Mouse (Mus musculus) midbrain, embryonic 12.5 days (tissue): ENCODE data around the gene Tbc1d8b. TPM values are rescaled to one million over a fixed set of nuclear protein-coding genes. Genes with fewer than 3 reads are reported as not detected.

Experiments used
- ATAC-seq: fragments of 200-750 bp; cut with Nextera tagmentation; 2 replicates; pipeline ENCODE4 v1.8.0; 2017; ENCODE audit warnings: low read depth, moderate TSS enrichment, moderate library complexity; ENCODE audit not compliant: low FRiP score
- H3K27ac ChIP-seq: fragments of 300-500 bp; sonication (generic); replicated peaks from 2 replicates; pipeline ENCODE4 v1.5.1; 2016; ENCODE audit warnings: mild to moderate bottlenecking
- H3K27me3 ChIP-seq: fragments of 300-500 bp; sonication (generic); 2 replicates; pipeline ENCODE4 v1.6.1; 2016; ENCODE audit warnings: mild to moderate bottlenecking
- H3K36me3 ChIP-seq: fragments of 300-500 bp; sonication (generic); 2 replicates; pipeline ENCODE4 v1.6.1; 2016
- H3K4me1 ChIP-seq: fragments of 300-500 bp; sonication (generic); 2 replicates; pipeline ENCODE4 v1.6.1; 2016
- H3K4me2 ChIP-seq: fragments of 300-500 bp; sonication (generic); replicated peaks from 2 replicates; pipeline ENCODE4 v1.6.1; 2016; ENCODE audit warnings: mild to moderate bottlenecking, moderate library complexity
- H3K4me3 ChIP-seq: fragments of 300-500 bp; sonication (generic); 2 replicates; pipeline ENCODE4 v1.5.1; 2016; ENCODE audit warnings: mild to moderate bottlenecking
- H3K9ac ChIP-seq: fragments of 300-500 bp; sonication (generic); replicated peaks from 2 replicates; pipeline ENCODE4 v1.6.1; 2016; ENCODE audit warnings: mild to moderate bottlenecking, moderate library complexity
- H3K9me3 ChIP-seq: fragments of 300-500 bp; sonication (generic); 2 replicates; pipeline ENCODE4 v1.6.1; 2016; ENCODE audit warnings: mild to moderate bottlenecking
- WGBS: fragments of 180-500 bp; shearing (Covaris S2); methylation state at CpG from one replicate; pipeline ENCODE4 v1.1.7; 2016; 5-methylcytosine and 5-hydroxymethylcytosine counted together
- polyA plus RNA-seq: library from polyadenylated mRNA; unstranded; fragments of >200 nt; fragmentation: Nextera tagmentation; extraction: Ambion mirVana; gene quantifications from 2 replicates; pipeline ENCODE4 v1.2.1, GENCODE M21; 2016

Gene Tbc1d8b
- polyA plus RNA-seq, 1 experiment from 2014 or later, result 1.6 TPM

DNA sequence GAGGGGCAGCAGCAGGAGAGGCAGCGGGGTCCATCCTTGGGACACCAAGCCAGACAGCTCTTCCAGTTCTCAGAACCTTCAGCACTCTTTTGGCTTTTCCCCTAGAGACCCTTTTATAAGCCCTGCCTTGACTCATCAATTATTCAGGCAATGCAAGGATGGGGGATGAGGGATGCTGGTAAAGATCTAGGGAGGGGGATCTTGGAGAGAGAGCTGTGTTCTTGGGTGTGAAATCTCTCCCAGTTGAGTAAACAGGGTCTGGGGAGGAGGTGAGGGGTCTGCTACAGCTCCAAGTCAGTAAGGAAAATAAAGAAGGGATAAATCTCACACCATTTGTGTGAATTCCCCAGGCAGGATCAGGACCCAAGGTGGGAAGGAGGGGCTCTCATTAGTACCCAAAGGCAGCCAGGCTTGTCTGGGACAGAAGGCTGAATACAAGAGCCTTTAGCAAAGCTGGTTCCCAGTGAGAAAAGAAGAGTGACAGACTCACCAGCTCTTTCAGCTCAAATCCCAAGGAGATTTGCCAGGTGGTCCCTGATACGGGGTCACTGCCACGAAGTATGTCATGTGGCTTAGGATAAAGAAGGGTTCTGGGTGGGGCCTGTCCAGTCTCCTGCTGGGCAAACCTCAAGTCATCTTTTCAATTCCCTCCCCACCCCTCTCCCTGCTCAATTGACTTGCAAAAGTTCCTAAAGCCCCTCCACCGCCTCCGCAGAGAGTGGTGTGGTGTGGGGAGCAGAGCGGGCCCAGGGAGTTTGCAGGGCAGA lies 97.7 kb downstream of the Tbc1d8b start, which contains the start of gene Ripply1:
Gene Ripply1 (minus strand): TSS at position 76 of the 767 bp plus-strand sequence.
- H3K27ac ChIP-seq, result no peak within 1 kb of the TSS
- H3K4me3 ChIP-seq, result no peak within 1 kb of the TSS
- peaks cover 49% of the 10 kb centered on the region for H3K27me3 ChIP-seq
- H3K4me2 ChIP-seq, result no peak within 1 kb of the TSS
- no peaks in the 10 kb centered on the region for H3K9me3 ChIP-seq
- 27% methylated on average over 6 of the region's 6 CpGs for WGBS
- H3K9ac ChIP-seq, result no peak within 1 kb of the TSS
- H3K36me3 ChIP-seq, result no peaks in the 10 kb centered on the region
- ATAC-seq, result peak; percentile 68
- H3K4me1 ChIP-seq, result peaks cover 7% of the 10 kb centered on the region; the same call in 1 of the 2 replicates

DNA sequence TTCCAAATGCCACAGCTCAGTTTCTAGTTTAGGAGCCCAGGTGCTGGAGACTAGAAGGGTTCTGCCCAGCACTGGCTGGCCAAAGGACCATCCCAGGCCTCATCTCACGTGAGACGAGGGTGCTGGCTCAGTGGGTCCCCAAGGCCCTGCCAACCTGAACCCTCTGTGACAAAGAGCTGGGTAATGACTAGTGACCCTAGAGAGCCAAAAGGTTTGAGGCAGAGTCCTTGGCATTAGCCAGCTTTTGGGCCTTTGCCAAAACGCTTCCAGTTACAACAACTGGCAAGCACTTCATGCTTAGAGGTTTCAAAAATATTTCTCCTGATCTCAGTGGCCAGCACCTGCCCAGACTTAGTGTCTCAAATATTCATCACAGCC lies 98.2 kb downstream of the Tbc1d8b start:
- Histone ChIP-seq H3K4me3 (no peak overlapping the region), H3K4me2 (no peak overlapping the region), H3K9ac (no peak overlapping the region), H3K27me3 (peaks cover 51% of the 10 kb centered on the region), H3K9me3 (no peaks in the 10 kb centered on the region), H3K4me1 (peaks cover 7% of the 10 kb centered on the region; the same call in 1 of the 2 replicates), H3K27ac (no peak overlapping the region), H3K36me3 (no peaks in the 10 kb centered on the region)
- 28% methylated on average over 3 of the region's 3 CpGs for WGBS
- peak; percentile 51 for ATAC-seq

DNA sequence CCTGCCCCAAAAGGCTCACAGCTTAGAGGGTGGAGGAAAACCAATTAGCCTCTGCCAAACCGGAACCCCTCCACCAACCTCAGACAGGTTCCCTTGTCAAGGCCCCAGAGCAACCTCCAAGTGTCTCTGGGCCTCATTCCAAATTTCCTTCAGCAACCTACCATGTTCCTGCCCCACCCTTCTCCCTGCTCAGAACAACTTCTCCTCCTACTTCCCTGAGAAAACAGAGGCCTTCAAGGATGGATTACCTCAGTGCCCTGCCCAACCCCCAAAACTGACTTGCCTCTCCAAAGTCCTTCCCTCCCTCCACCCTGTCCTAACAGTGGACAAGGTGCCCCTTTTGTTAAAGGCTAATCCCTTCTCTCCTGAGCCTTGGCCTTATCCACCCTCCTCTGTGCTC lies 101.0 kb downstream of the Tbc1d8b start:
- WGBS, result 47% methylated on average over 1 of the region's 1 CpGs

DNA sequence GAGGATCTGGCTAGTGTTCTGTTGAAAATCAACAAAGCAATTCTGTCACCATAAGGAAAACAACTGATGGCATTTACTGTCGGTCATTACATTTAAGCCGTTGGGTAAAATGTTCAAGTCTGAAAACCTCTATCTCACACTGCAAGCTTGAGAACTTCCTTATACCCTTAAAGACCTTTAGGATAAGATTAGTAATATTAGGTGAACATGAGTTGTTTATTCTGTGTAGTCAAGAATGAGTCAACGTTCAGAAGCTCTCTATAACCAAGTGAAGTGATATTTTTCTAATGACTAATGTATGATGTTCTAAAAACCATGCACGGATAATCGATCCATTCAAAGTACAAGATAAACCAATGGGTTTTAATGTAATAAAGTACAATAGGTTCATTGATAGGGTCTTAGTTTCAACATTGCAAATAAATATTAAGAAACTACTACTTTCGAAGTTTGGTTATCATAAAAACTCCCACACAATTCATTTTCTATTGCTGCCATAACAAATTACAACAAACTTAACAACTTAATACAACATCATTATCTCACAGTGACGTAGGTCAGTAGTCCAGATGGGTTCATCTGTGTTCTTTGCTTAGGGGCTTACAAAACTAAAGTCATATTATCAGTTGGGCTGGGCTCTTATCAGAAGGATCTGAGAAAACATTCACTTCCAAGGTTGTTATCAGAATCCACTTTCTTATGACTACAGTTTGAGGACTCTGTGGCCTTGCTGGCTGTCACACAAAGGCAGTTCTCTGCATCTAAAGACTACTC lies 109.5 kb downstream of the Tbc1d8b start:
- WGBS, result 89% methylated on average over 7 of the region's 7 CpGs
- peaks cover 52% of the 10 kb centered on the region for H3K27me3 ChIP-seq

More for the DNA sequence above, 101.0 kb downstream of the Tbc1d8b start:
- Histone ChIP-seq H3K9me3 (no peaks in the 10 kb centered on the region), H3K36me3 (no peaks in the 10 kb centered on the region), H3K4me1 (peaks cover 7% of the 10 kb centered on the region; the same call in 1 of the 2 replicates), H3K27me3 (peaks cover 52% of the 10 kb centered on the region), H3K4me3 (no peak overlapping the region), H3K27ac (no peak overlapping the region), H3K9ac (no peak overlapping the region), H3K4me2 (no peak overlapping the region)
- no peak for ATAC-seq

DNA sequence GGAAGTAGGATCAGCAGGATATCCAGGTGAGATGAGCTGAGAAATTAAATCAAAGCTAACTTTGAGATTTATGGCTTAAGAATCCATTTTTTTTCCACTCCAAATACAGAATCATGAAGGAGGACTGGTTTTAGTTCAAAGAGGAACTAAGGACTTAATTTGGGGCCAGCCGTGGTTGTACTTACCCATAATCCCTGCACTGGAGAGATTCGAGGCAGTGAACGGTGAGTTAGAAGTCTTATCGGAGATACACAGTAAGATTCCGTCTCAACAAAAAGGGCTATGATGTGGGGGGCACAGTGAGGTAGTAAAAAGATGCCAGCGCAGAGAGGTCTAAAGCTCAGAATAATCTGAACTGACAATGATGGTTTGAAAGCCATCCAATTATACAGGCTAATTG lies 111.2 kb downstream of the Tbc1d8b start:
- 73% methylated on average over 6 of the region's 6 CpGs for WGBS
- peaks cover 53% of the 10 kb centered on the region for H3K27me3 ChIP-seq
- H3K4me2 ChIP-seq, result no peak overlapping the region
- no peaks in the 10 kb centered on the region for H3K36me3 ChIP-seq
- no peaks in the 10 kb centered on the region for H3K9me3 ChIP-seq
- no peak overlapping the region for H3K27ac ChIP-seq
- no peak overlapping the region for H3K9ac ChIP-seq
- H3K4me1 ChIP-seq, result no peaks in the 10 kb centered on the region
- ATAC-seq, result no peak
- no peak overlapping the region for H3K4me3 ChIP-seq

More for the DNA sequence above, 109.5 kb downstream of the Tbc1d8b start:
- Histone ChIP-seq H3K4me2 (no peak overlapping the region), H3K4me1 (no peaks in the 10 kb centered on the region), H3K4me3 (no peak overlapping the region), H3K9me3 (no peaks in the 10 kb centered on the region), H3K9ac (no peak overlapping the region), H3K27ac (no peak overlapping the region), H3K36me3 (no peaks in the 10 kb centered on the region)
- no peak for ATAC-seq

DNA sequence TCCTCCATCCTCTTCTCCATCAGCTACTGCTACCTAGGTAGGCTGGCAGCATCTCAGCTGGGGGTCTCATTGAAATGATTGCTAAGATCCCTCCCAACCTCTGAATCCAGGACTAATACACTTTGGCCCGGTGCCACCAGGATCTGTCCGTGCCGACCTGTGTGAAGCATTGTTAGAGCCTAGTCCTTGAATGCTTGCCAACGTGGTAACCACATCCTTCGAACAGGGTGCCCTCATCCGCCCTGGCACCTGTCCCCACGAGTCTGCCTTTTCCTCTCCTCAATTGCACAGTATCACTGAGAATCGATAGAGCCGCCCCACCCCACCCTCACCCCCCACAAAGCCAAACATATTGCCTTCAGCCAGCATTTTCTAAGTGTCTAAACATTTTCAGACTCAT lies 113.1 kb downstream of the Tbc1d8b start:
- H3K4me3 ChIP-seq, result no peak overlapping the region
- H3K4me2 ChIP-seq, result no peak overlapping the region
- no peak overlapping the region for H3K27ac ChIP-seq
- no peaks in the 10 kb centered on the region for H3K9me3 ChIP-seq
- no peak for ATAC-seq
- WGBS, result 78% methylated on average over 9 of the region's 9 CpGs
- H3K27me3 ChIP-seq, result peaks cover 38% of the 10 kb centered on the region
- H3K9ac ChIP-seq, result no peak overlapping the region
- no peaks in the 10 kb centered on the region for H3K36me3 ChIP-seq
- no peaks in the 10 kb centered on the region for H3K4me1 ChIP-seq

DNA sequence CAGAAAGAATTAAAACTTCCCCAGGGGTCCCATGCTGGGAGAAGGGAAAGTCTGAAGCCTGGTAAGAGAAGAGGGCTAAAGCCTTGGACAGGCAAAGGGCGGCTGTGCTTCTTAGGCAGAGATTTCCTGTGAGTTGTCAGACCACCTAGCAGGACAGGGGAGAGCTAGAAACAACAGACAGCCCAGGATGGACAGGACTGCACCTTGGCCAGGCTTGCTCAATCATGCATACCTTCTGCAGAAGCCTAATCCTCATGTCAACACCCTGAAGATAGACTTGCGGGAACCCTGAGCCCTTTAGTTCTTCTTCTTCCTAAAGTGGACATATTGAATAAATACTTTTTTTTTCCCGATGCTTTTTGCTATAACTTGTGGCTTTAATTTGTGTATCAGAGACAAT lies 115.2 kb downstream of the Tbc1d8b start:
- Histone ChIP-seq H3K4me1 (no peaks in the 10 kb centered on the region), H3K27me3 (peaks cover 45% of the 10 kb centered on the region), H3K4me3 (no peak overlapping the region), H3K4me2 (no peak overlapping the region), H3K27ac (no peak overlapping the region), H3K9ac (no peak overlapping the region), H3K9me3 (no peaks in the 10 kb centered on the region), H3K36me3 (no peaks in the 10 kb centered on the region)
- 78% methylated on average over 3 of the region's 3 CpGs for WGBS
- ATAC-seq, result no peak

DNA sequence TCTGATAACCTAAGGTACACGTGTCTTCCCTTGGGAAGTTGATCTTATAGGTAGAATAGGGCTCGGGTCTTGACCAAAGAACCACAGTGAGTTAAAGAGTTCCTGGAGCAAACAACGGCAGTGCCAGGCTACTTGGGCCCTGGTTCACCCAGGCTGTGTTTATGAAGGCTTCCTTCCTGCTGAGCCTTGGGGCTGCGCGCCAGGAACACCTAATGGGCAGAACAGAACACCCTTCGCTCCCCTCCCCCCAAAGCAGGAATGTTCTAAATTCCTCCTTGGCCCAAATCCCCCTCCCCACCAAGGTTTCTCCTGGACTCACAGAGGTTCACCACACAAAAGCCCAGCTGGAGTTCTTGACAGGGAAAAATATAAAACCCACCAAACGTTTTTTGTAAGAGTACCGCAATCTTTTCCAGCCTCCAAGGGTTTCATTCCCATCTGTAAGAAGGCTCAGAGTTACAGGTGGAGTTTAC lies 115.6 kb downstream of the Tbc1d8b start, which contains the start of gene Cldn2:
Gene Cldn2 (plus strand): TSS at position 423 of the 473 bp plus-strand sequence.
- 66% methylated on average over 8 of the region's 8 CpGs for WGBS
- Histone ChIP-seq H3K36me3 (no peaks in the 10 kb centered on the region), H3K9ac (no peak within 1 kb of the TSS), H3K4me3 (no peak within 1 kb of the TSS), H3K9me3 (no peaks in the 10 kb centered on the region), H3K27ac (no peak within 1 kb of the TSS), H3K27me3 (peaks cover 44% of the 10 kb centered on the region), H3K4me2 (no peak within 1 kb of the TSS), H3K4me1 (no peaks in the 10 kb centered on the region)
- no peak for ATAC-seq

Other genes with a start within 250 kb of the Tbc1d8b start
- 3.1 and 3.7 TPM in 2 replicates for gene D330045A20Rik, start 204.6 kb upstream of the Tbc1d8b start, polyA plus RNA-seq
- gene Rnf128, start 121.7 kb upstream of the Tbc1d8b start, polyA plus RNA-seq, result 1.2 and 1.3 TPM in 2 replicates
- gene Gm15013, start 29.5 kb downstream of the Tbc1d8b start, polyA plus RNA-seq, result 0.32 TPM in 1 of 2 replicates, not detected in the other
- gene Ripply1, start 97.4 kb downstream of the Tbc1d8b start, polyA plus RNA-seq, result 0.38 and 0.39 TPM in 2 replicates
- 0.24 and 0.34 TPM in 2 replicates for gene Cldn2, start 115.8 kb downstream of the Tbc1d8b start, polyA plus RNA-seq
- gene Morc4, start 186.7 kb downstream of the Tbc1d8b start, polyA plus RNA-seq, result 7.6 TPM in 2 replicates